Mouse (Mus musculus) left cerebral cortex, adult 9 months (tissue): ENCODE measurements at regions not wholly inside any gene's neighbourhood (a gene's known extent, or its start where the extent isn't known, plus 50 kb on each side); places are given as distances from the start of the nearest gene placed in this dataset.
"Not testable (repeated sequence)": the region's sequence is repeated elsewhere in the genome, so short reads cannot be mapped to it uniquely, and the experiment has no call there.

Experiments
- DNase-seq, 2 experiments: peaks; one replicate each; pipeline ENCODE4 v3.0.0; 2022; ENCODE audit warnings: low spot score in 2 of 2

DNA sequence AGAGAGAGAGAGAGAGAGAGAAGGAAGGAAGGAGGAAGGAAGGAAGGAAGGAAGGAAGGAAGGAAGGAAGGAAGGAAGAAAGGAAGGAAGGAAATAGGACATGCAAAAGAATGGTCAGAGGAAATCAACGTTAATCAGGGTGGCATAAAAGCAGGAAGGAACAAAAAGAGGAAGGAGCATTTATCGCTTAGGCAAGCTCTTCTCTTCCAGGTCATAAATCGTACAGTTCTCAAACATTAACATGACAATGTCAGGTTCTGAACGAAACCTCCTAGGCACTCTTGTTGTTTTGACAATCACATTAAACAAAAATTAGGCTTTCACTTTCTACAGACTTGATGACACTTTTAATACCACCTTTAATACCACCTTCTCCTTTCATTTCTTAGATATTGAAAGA, 594.0 kb downstream of the Efna5 start:
- no peak for DNase-seq

DNA sequence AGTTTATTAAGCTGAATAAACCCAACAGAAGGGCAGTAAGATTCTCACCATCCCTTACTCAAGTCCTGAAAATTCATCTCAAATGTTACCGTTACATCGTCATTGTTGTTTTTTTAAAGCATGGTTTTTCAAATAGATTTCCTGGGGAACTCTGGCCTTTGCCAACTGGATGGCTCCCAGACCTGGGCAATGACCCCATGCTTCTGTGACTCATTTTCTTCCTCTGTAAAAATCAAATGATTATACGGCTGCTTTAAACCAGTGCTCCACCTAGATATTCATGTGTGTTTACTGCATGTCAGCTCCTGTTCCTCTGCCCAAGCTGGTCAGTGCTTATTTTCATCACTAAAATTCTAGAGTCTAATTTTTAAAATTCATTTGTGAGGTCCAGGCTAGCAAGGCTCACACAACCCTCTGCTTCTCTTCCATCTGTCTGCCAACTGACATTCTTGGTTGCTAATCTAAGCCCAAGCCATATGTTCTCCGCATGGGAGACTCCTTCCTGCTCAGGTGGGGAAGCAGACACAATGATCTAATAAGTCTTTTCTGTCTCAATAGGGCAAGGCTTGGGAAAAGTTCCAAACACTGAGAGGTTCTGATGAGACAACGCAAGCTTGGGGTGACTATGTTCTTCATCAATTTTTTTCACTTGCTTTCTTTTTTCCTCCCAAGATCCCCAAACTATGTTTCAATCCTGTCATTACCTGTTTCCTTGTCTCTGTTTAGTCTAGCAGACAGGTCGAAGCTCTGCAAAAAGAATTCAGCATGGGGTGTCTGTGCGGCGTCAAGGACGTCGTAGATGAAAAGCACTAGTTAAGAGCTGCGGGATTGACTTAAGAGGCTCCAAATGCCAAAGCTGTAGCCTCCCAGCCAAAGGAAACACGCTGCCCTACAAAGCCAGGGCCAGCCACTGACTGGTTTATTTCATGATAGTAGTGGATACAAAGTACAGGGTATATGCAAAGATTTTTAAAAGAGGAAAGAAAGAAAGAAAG, 594.7 kb downstream of the Efna5 start:
- DNase-seq = no peak

DNA sequence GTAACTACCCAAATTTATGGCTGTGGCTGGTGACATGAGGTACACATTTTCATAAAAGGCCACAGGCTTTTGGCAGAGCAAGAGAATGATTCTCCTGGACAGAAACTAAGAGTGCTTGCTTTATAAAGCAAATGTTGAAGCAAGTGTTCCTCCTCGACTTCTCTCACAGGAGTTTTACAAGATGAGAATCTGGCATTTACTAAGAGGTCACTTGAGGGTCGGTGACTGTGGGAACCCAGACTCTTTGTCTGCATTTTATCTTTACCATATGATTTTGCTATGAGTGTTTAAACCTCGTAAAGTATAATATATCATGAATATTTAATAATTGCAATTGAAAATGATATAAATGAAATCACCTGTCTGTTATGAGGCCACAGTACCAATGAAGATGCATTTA, 600.9 kb downstream of the Efna5 start:
- DNase-seq = no peak

- no peak for DNase-seq
Observed at GRCm38 (mm10) chr17:62271399-62271798, 609.7 kb downstream of the Efna5 start.

GRCm38 (mm10) chr17:62269279-62269678, 611.8 kb downstream of the Efna5 start:
- DNase-seq = no peak

DNA sequence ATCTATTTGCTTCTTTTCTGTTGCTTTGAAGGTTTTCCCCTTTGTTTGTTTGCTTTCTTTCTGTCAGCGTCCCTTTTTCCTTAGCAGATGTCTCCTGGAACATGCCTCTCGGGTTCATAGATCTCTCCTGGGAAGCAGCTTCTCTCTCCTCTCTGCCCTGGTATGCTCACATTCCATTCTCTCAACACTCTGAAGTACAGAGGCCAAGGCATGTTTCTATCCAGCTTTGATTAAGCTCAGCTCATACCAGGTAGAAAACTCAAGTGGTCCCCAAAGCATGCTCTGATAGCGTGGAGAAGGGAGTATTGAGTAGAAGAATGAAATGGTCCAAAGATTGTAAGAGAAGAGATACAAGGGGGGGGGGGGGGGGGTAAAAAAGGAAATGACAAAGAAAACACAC, 627.7 kb downstream of the Efna5 start:
- no peak for DNase-seq

GRCm38 (mm10) chr17:62248011-62248410, 633.1 kb downstream of the Efna5 start:
- no peak for DNase-seq

GRCm38 (mm10) chr17:62246650-62247049, 634.5 kb downstream of the Efna5 start:
- no peak for DNase-seq

GRCm38 (mm10) chr17:62230939-62231338, 650.2 kb downstream of the Efna5 start:
- DNase-seq = peak; percentile 1 to 3

- no peak for DNase-seq
Observed at GRCm38 (mm10) chr17:62210441-62211025, 670.6 kb downstream of the Efna5 start.

DNA sequence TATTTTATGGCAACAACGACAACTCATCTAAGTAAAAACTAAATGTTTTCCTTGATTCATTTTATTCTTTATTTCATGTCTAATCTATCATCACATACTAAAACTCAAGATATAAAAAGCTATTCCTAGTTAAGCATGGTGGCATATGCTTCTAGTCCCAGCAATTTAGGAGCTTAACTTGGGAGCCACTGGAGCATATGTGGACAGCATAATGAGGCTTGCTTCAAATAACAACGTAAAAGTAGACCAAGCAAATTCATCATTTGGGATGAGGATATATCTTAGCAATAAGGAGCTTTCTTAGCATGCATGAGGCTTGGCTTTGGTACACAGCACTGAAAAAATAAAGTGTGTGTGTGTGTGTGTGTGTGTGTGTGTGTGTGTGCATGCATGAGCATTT, 678.5 kb downstream of the Efna5 start:
- no peak for DNase-seq

DNA sequence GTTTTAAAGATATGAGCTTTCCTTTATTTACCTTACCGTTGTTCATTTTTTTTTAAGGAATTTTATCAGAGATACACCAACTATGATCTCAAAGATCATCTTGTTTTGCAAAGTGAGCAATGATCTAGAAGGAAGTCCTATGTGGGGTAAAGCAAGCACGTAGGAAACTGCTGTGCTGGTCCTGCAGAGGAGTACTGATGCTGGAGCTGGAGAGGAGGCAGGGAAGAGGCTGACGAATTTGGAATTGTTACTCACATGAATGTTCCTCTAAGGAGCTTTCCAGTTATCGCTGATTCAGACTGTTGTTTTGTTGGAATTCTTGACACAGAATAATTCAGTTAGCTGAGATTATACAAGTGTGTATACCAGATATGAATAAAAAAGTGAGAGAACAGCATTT, 680.6 kb downstream of the Efna5 start:
- no peak for DNase-seq

GRCm38 (mm10) chr17:62199559-62199958, 681.6 kb downstream of the Efna5 start:
- DNase-seq = no peak

DNA sequence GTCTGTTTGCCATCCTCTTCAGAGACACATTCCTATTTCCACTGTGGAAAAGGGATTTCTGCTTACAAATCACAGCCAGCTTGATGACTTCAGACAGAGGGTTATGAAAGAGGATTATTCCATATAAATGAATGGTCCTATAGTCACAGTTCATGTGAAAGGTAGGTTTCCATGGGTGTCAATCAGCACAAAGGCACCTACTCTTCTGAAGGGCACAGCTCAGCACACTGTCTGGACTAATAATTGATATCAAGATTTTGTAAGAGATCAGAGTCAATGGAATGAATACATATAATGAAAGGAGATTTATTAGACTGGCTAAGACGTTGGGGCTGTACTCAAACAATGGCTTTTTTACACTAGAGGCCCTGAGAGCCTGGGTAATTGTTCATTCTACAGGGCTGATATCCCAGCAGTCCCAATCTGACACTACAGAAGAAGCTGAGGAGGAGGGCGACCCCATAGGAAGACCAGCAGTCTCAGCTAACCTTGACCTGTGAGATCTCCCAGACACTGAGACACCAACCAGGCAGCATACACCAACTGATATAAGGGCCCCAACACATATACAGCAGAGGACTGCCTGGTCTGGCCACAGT, 702.4 kb downstream of the Efna5 start:
- DNase-seq = no peak

- DNase-seq = no peak
Observed at GRCm38 (mm10) chr17:62176336-62176735, 704.8 kb downstream of the Efna5 start.

- DNase-seq = no peak
Observed at GRCm38 (mm10) chr17:62172305-62172704, 708.8 kb downstream of the Efna5 start.

DNA sequence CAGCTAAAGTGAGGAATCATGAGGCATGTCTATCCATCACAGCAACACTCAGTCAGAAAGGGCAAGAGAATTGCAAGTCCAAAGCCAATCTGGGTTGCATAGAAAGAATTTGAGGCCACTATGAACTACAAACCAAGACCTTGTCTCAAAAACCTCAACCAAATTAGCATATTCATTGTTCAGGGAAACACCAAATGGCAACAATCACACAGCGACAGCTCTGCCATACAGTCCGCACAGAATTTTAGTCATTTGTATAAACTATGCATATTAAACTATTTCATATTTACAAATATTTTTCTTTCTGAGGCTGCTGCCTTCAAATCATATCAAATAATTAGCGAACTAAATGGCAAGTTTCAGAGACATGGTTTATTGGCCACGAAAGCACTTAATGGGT, 709.6 kb downstream of the Efna5 start:
- DNase-seq = no peak

DNA sequence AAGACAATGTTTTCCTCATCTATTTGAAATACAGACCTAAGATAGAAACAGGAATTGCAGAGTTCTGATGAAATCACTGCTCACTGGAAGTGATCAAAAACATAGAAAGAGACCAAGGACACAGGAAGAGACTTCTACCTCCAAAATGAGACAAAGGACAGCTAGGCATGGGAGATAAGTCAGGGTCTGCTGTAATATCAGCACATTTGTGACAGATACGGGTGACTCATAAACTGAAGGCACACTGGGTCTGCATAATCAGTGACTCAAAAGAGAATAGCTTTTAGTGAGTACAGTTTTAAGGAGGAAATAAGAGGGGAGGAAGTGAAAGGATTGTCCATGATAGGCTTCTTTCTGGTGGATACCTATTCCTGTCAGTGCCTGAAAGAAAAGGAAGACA, 719.7 kb downstream of the Efna5 start:
- no peak for DNase-seq

GRCm38 (mm10) chr17:62160301-62160700, 720.8 kb downstream of the Efna5 start:
- DNase-seq = peak; percentile 3 to 10

GRCm38 (mm10) chr17:62135050-62135449, 746.1 kb downstream of the Efna5 start:
- DNase-seq = no peak

DNA sequence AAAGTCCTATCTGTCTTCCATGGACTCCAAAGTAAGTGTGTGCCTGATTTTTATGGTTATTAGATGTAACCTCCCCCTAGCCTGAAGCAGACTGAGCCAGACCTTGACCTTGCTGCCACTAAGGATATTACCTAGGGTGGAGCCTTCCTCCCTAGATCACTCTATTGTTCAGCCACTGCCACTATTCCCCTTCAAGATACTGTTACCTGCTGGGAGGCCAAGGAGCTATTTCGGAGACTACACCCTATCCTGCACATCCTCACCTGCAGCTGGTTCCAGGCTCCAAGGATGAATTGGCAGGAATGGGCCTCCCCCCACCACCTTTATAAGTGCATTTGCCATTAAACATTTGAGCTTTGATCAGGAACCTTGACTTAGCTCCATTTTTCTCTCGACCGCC, 769.4 kb downstream of the Efna5 start:
- not testable (repeated sequence) for DNase-seq

GRCm38 (mm10) chr17:62109052-62109451, 772.1 kb downstream of the Efna5 start:
- no peak for DNase-seq

DNA sequence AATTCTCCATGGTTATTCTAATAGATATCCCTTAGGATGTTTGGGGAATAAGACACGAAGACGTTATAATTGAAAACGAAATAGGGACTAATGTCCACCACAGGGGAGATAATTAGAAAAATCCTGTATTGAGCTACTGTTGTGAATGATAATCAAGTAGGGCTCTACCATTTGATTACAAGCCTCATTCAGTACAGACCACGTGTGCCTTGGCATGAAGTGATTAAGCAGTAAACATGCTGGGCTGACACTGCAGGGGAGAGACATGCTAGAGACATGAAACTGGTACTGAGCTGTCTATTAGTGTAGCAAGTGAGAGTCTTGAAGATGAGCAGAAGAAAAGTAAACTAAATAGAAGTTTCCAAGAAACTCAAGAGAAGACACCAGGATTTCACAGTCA, 797.8 kb downstream of the Efna5 start:
- no peak for DNase-seq
